Mouse (Mus musculus) monocyte, adult 5-6 weeks (primary cell): ENCODE data around the gene Abcb9. TPM values are rescaled to one million over a fixed set of nuclear protein-coding genes. Genes with fewer than 3 reads are reported as not detected.

Source experiments
- ATAC-seq: fragments of 153-309, 156-312 bp; replicated peaks from 2 replicates; pipeline ENCODE4 v1.8.0; 2017; ENCODE audit warnings: mild to moderate bottlenecking; ENCODE audit not compliant: low TSS enrichment, insufficient number of reproducible peaks, severe bottlenecking, poor library complexity, low FRiP score
- total RNA-seq: library from RNA; stranded (forward); fragments of 200-1000, 200-491, 200-594 nt; gene quantifications from 3 replicates; pipeline ENCODE4 v1.2.3, GENCODE M21; 2017

Gene Abcb9
- total RNA-seq, 1 experiment from 2014 or later: 1.6 TPM

- ATAC-seq: no peak
Measured at GRCm38 (mm10) chr5:124098923-124099322, 3.3 kb upstream of the Abcb9 start.

GRCm38 (mm10) chr5:124095077-124095581 lies 469 bp downstream of the Abcb9 start:
- ATAC-seq: no peak

- ATAC-seq: no peak
Measured at GRCm38 (mm10) chr5:124093852-124094604, 1.6 kb downstream of the Abcb9 start.

- ATAC-seq: no peak
Measured at GRCm38 (mm10) chr5:124093120-124093794, 2.3 kb downstream of the Abcb9 start.

- ATAC-seq: no peak
Measured at GRCm38 (mm10) chr5:124091951-124092406, 3.6 kb downstream of the Abcb9 start.

- ATAC-seq: no peak
Measured at GRCm38 (mm10) chr5:124089868-124090267, 5.7 kb downstream of the Abcb9 start.

- no peak for ATAC-seq
Measured at GRCm38 (mm10) chr5:124086876-124087275, 8.7 kb downstream of the Abcb9 start.

GRCm38 (mm10) chr5:124085513-124085912 lies 10.1 kb downstream of the Abcb9 start:
- ATAC-seq: no peak

GRCm38 (mm10) chr5:124084588-124085173 lies 10.9 kb downstream of the Abcb9 start:
- ATAC-seq: peak; percentile 77

GRCm38 (mm10) chr5:124083850-124084587 lies 11.6 kb downstream of the Abcb9 start:
- no peak for ATAC-seq

- no peak for ATAC-seq
Measured at GRCm38 (mm10) chr5:124082941-124083688, 12.5 kb downstream of the Abcb9 start.

- ATAC-seq: no peak
Measured at GRCm38 (mm10) chr5:124082447-124082846, 13.2 kb downstream of the Abcb9 start.

- ATAC-seq: no peak
Measured at GRCm38 (mm10) chr5:124079880-124080279, 15.7 kb downstream of the Abcb9 start.

GRCm38 (mm10) chr5:124078794-124079416 lies 16.7 kb downstream of the Abcb9 start:
- no peak for ATAC-seq

GRCm38 (mm10) chr5:124077856-124078460 lies 17.6 kb downstream of the Abcb9 start:
- no peak for ATAC-seq

GRCm38 (mm10) chr5:124077241-124077640 lies 18.4 kb downstream of the Abcb9 start:
- no peak for ATAC-seq

- ATAC-seq: no peak
Measured at GRCm38 (mm10) chr5:124076559-124076958, 19.0 kb downstream of the Abcb9 start.
